Comparison of ENCODE assay signal across 9 mouse cellular contexts in the genomic region with DNA sequence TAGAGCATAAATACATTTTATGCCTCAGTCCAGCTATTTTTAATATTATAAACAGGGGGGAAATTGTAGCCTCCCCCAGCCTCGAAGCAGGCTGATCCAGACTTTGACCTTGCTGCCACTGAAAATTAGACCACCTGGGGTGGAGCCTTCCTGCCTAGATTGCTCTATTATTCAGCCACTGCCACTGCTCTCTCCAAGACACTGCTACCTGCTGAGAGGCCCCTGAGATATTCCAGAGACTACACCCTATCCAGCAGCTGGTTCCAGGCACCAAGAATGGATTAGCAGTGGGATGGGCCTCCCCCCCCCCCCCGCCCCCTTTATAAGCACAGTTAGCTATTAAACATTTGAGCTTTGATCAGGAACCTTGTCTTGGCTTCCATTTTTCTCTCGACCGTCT. TPM values are rescaled to one million over a fixed set of nuclear protein-coding genes. Genes with fewer than 3 reads are reported as not detected.
"Had no signal": no experiment of that assay in that cellular context is flagged by ENCODE, and none has a peak within 500 bp of the region (broad histone marks: within the 10 kb centered on the region; RNA-seq: fewer than 3 reads in every experiment).

No protein-coding gene starts in this region.

RNA-seq across cellular contexts. Expression of gene Abo, which starts 21.4 kb away (rescaled TPM):
- total RNA-seq: neutrophil, adult 5-6 weeks had no signal
- polyA plus RNA-seq: neural tube, embryonic 14.5 days; neural tube, embryonic 15.5 days; small intestine, adult 2 months; spleen, adult 2 months; stomach, embryonic 14.5 days; thymus, adult 2 months; thymus, postnatal 0 days; urinary bladder, adult 2 months had no signal
